Mouse (Mus musculus) CD4-positive, CD25-positive, alpha-beta regulatory T cell, adult 4 months (primary cell): ENCODE data around the gene Mrap. TPM values are rescaled to one million over a fixed set of nuclear protein-coding genes. Genes with fewer than 3 reads are reported as not detected.

ENCODE experiments used
- ATAC-seq: one replicate; pipeline ENCODE4 v1.8.0; 2017
- polyA plus RNA-seq, 2 experiments: library from polyadenylated mRNA; unstranded; fragments of 100-300 nt; shearing (Covaris generic); gene quantifications; one replicate each; pipeline ENCODE4 v1.2.1; 2017

Mrap gene
- not detected for polyA plus RNA-seq

DNA sequence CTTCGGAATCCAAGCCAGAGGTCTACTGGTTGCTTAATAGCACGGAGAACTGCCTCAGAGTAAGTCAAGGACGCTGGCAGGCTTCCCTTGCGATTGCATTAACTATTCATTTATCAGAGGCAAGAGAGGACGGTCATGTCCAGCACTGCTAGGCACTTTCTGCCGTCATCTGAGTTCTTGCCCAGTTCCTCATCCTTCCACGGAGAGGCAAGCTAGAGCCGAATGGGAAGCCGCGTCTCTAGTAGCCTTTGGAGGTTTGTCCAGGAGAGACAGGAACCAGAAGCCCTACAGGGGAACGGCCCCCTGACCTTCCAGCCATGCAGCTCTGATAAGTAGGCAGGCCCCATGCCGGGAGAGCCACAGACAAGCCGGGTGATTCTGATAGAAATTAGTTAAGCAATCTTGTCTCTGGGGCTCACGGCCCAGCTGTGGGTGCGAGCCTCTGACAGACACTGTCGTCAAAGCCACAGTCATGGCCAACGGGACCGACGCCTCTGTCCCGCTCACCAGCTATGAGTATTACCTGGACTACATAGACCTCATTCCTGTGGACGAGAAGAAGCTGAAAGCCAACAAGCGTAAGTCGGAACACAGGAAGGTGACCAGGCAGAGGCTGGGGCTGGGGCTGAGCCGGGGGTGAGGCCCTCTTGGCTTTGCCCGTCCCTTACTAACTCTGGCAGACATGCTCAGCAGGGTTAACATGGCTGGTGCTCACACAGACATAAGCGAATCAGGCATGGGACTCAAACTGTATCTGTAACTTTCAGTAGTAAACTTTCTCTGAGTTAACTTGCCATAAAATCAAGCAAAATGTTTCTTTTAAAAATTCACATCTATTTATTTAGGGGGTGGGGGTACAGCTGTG lies at the start of gene Mrap:
Mrap (plus strand) TSS at position 116 of the 865 bp plus-strand sequence.
- ATAC-seq, result no peak

DNA sequence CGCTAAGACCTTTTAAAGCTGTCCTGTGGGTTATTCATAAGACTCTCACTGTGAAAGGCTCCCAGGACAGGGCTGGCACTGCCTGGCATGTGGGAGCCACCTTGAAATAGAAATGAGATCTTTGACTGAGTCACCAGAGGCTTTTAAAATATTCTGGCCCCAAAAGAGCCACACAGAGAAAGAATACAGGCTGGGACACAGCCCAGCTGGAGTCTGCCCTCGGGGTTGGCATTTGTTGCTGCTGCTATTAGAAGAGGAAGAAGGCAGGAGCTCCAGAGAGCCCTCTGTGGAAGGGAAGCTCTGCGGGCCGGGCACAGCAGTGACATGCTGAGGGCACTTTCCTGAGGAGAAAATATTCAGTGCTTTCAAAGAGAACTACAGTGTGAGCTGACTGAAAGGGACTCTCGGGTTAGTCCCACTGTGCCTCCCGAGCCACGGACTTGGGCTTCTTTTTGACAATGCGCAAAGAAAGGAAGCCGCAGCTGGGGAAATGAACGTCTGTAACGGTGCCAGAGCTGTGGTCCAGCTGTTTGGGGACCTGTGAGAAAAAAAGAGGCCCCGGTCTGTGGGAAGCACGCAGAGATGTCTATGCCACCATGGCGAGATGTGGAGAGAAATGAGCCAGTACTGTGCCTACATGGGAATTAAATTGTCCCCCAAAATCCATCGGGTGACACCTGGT lies 45.2 kb upstream of the Mrap start:
- no peak for ATAC-seq

DNA sequence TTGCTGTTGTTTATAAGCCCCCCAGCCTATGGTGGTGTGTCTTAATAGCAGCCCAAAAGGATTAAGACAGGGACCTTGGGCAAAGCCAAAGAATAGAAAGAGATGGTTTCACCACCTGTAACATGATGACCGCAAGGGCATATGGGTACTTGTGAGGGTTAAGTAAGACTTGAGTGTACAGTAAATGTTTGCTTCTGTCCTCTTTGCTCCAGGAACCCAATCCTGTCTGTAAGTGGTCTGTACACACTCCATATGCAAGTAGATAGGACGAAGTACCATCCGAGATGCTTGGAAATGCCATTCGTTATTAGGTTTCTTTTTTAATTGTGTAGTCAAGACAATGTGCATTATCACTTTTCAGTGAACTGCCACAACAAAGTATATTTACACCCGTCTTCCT lies 44.4 kb upstream of the Mrap start:
- ATAC-seq, result no peak

DNA sequence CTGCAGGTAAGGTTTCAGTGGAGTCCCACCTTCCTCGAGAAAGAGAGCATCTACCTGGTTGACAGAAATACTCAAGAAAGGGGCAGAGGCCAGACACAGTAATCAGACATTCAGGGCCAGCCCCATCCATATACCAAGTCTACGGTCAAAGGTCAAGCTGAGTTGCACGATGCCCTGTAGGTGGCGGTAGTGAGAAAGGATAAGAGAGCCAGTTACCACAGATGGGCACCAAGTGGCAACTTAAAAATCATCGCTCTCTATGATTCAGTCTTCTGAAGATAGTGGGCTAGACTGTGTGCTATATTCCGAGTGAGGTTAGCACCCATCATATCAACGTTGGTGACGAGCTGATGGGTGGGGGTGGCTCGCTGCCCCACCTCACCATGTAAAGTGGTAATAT lies 43.3 kb upstream of the Mrap start:
- ATAC-seq, result no peak

DNA sequence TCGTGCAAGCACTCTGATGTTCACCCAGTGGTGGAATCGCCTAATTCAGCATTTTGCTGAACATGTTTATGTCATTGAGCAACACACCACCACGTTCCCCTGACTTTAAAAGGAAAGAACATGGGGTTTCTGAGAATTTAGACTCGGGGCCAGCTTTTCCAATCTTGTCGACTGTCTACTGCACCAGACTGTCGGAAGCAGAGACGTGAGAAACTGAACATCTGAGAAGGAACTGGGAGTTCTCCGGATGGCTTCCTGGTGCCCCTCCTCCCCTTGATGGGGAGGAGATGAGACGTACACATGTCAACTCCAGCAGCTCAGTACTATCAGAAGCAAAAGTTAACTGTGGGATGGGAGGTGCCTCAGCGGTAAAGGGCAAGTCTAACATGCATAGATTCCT lies 42.9 kb upstream of the Mrap start:
- ATAC-seq, result no peak

DNA sequence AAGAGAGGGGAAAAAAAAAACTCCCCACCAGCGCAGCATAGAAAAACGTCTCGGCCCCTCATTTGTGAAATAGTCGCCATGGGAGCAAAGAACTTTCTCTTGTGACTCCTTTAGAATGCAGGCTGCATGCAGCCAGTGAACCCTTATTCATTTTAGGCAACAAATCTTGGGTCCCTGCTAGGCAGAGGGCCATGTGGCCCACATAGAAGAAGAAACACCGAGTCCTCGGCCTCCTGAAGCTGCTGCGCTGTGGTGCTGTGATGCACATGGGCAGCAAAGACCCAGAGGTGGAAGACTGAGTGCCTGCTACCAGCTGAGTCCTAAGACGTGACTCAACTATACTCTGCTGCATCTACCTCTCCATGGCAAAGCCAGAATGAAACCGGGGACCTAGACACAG lies 41.7 kb upstream of the Mrap start:
- ATAC-seq, result no peak

DNA sequence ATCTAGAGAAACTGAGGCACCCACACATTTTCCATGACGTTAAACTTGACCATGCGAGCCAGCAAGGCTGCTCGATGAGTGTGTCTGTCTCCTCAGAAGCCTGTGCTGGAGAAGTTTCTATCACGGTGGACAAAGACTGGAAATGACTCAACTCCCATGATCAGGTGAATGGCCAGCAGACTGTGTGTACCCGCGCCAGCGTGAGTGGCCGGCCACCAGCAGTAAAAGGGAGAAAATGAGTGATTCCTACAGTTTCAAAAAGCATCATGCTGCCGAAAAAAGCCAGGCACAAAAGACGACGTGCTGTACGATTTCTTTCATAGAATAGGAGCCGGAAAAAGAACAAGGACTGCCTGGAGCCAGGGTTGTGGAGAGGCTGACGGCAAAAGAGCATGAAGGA lies 38.6 kb upstream of the Mrap start:
- ATAC-seq, result no peak

DNA sequence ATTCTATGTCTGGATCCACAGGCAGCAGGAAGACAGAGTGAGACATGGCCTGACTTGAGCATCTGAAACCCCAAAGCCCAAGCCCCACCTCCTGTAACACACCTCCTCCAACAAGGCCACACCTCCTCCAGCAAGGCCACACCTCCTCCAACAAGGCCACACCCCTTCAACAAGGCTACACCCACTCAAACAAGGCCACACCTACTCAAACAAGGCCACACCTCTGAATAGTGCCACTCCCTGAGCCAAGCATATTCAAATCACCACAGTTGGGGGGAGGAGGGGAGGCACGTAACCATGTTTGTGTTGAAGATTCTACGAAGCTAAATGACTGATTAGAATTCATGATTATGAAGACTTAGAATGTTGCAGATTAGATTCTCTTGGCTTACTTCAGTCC lies 36.5 kb upstream of the Mrap start:
- ATAC-seq, result no peak

DNA sequence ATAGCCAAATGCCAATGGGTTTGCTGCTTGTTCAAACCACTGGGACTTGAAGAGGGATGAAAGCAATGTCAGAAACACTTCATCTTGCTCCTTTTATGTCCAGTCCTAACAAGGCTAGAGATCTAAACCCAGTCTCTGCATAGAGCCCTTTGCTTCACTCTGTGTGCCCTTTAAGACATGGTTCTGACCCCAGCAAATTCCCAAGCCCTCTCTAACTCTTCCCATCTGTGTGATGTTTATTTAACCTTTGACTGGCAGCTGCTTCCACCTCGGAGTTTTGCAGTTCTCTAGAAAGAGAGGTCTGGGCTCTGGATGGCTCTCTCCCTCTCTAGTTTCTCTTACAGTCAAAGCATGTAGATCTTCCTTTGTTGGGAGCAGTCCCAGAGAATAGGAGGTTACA lies 34.4 kb upstream of the Mrap start:
- ATAC-seq, result no peak

DNA sequence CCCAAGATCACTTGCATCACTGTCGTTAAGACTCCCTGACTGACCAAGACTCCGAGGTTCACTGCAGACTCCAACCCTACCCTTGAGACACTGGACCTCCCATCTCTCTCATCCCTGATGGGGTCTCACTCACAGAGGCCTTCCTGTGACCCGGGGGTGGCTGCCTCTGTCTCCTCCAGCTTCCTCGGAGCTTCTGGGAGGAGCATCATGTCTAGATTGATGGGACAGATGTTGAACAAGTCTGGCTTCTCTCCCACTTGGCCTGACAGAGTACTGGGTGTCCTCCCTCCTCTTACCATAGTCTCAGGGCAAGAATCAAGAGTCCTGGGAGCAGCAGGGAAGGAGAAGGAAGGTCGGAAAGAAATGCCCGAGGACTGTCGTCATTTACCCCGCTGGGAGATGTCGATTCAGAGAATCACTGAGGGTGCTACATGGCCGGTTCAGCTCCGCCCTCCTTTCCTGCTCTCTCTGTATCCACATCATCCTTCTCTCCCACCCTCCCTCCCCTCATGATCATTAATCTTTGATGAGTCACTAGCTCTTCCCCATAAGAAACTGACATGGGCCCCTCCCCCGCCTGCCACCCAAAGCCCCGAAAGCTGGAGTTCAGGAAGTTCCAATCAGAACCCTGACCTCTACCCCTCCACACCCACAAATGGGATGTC lies 33.7 kb upstream of the Mrap start:
- no peak for ATAC-seq

DNA sequence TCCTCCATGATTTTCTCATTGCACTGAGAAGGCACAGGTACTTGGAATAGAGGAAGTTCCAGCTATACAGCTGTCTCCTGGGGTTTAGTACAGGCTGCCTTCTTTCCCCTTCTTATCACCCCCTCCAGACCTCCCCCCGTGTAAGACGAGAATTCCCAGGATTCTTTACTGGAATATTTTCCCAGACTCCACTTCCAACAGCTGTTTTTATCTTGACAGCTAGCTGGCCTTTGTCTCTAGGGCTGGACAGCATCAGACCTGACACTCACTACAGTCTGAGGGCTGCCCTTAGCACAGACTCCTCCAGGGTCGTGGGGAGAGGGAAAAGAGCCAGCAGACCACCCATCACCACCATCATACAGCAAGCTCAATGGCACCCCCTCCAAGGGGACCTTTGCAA lies 31.7 kb upstream of the Mrap start:
- ATAC-seq, result no peak

DNA sequence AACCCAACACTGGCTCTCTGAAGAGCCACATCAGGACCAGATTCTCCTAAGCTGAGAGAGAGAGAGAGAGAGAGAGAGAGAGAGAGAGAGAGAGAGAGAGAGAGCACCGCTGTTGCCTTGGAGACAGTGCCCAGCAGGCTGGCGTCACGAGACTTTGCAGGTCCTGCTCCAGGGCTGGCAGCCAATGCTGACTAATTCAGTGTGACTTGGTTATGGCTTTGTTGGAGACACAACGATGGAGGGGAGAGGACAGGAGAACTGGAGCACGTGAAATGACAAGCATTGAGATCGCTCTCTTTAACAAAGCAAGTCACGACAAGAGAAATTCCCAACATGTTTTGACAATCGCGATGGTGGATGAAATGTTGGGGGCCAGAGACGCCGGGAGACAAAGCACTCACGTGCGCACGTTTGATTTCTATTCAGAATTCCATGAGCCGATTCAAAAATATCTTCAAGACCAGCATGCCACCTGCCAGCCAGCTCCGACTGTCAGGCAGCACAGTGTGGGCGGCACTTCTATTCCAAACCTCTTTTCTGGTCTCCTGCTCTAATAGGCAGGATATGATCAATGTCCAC lies 28.2 kb upstream of the Mrap start:
- no peak for ATAC-seq

DNA sequence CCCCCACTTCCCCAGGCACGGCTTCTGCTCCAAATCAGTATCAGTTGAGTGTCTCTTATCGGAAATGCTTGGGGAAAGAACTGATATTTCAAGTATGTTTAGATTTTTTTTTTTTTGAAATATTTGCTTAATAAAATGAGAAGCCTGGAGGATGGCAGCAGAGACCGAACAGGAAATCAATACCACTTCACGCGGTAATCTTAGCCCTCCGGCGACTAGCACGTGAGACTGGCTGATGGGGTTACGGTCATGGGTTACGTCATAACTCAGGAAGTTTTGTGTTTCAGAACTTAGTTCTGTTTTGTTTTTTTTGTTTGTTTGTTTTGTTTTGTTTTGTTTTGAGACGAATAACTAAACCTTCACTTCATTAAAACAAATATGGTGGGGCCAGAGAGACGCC lies 27.7 kb upstream of the Mrap start:
- no peak for ATAC-seq

DNA sequence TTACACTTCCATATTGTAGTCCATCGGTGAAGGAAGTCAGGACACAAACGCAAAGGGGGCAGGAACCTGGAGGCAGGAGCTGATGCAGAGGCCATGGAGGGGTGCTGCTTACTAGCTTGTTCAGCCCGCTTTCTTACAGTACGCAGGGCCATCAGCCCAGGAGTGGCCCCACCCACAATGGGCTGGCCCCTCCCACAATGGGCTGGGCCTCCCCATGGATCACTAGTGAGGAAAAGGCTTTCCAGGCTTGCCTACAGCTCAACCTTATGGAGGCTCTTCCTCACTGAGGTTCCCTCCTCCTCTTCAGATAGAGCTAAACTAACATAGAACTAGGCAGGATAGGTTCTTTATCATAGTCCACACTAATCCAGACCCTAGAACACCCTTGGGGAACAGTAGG lies 14.0 kb upstream of the Mrap start:
- ATAC-seq, result no peak

DNA sequence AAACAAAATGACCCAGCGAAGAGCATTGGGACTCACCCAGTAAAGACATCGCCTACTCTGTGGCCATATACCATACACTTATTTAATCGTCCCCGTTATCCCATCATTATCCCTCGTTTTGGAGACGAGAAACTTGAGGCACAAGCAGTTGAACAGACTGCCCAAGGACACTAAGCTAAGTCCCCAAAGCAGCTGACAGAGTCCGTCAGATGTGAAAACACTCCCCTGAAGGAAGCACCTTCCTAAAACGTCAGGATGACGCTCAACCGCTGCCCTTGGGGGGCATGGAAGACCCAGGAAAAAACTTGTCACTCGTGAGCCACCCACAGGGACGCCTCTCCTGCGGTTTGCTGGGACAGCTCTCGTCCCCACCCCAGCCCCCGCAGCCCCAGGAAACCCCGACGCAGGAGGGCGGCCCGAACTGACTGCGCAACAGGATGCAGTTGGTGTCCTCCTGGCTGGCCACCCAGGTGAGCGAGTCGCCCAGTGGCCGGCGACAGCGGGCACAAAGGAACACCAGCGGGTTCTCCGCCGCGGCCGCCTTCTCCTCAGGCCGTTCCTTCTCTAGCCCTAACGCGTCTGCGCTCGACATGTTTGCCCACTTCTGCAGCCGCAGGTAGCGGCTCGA lies 11.3 kb upstream of the Mrap start:
- ATAC-seq, result peak; percentile 45

DNA sequence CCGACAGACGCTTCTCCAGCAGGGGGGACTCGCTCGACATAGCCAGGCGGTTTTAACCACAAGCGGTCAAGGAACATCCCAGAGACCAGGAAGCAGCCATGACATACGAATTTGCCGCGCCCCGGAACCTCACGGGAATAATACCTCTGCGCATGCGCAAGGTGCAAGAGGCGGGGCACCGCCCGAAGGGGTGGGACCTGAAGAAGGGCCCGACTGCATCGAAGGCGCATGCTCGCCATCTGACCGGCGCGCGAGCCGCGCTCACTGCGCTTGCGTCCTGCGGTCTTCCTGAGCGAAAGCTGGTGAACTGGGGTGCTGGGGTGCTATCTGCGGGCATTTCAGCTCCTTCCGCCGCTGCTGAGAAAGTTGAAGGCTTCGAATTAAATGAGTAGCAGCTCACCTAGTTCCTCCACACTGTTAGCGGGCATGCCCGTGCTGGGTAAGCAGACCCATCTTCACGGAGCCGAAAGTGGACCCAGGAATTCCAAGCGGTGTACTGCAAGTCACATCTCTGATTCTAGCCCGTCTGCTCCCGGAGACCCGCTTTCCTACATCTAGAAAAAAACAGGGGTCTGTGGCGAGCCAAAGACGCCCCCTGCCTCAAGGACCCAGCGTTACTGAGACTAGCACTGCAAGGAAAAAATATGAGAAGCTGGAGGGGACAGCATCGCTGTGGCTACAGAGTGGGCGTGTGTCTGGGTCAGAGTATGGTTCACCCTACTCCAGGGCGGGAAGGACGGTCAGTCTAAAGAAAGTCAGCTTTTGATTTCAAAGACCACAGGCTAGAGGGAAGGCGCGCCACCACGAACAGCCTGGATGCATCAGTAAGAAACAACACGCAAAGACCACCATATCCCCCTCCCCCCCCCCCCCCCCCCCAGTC lies 10.5 kb upstream of the Mrap start, which contains the start of gene Mis18a:
Mis18a (minus strand) TSS at position 172 of the 883 bp plus-strand sequence.
- peak; percentile 94 for ATAC-seq

DNA sequence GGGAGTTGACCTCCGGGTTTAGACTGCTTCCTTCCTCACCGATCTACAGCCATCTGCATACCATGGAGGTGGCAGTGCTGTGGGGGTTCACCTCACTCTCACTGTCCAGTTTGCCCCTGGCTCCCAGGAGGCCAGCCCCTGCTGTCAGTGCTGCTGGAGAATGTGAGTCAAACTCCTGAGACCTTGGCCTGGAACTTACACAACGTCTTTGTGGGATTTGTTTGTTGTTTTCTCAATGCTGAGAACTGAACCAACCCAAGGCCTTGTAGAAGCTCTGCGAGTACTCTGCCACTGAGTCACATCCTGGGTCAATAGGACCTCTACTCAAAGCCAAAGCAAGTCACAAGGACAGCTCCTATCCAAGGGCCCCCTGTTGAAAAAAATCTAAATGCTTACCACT lies 2.4 kb upstream of the Mrap start:
- no peak for ATAC-seq

DNA sequence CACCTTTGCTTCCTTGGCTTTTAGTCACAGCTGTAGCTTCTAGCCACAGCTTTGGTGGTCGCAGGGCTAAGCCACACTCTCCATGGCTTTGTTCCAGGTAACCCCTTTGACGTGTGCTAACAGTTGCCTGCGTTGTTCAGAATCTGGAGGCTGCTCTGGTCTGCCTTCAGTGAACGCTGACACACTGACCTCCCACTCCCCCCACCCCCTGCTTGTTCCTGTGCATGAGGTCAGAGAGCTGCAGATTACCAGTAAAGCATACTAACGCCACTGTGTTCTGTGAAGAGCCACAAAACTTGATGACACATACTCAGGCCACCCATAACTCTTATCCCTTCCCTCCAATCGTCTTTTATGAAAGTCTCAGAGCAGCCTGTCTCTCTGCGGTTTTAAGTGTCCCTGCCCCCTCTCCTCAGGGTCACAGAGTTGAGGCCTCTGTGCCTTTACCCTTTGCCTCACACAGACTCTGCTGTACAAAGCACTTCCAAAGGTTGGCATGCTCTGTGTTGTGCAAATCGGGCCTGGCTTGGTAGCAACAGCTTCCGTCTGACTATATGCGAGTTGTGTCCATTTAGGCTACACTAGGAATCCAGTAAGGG lies 1.2 kb upstream of the Mrap start:
- no peak for ATAC-seq

DNA sequence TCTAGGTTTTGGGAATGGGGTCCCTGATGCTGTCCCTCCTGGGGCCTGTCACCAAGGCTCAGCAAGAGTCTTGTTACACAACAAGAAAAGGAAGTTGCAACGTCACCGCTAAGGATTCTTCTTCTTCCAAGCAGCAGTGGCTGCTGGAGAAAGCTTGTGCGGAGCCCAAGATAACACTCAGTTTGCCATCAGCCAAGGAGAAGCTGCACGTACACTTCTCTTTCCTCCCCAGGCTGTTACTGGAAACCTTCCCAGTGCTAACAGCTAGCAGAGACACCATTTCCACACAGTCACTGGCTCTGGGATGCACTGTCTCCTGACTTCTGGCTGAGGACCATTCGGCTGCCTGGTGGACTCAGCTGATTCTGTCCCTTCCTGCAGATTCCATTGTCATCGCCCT lies 9.1 kb downstream of the Mrap start:
- ATAC-seq, result no peak

DNA sequence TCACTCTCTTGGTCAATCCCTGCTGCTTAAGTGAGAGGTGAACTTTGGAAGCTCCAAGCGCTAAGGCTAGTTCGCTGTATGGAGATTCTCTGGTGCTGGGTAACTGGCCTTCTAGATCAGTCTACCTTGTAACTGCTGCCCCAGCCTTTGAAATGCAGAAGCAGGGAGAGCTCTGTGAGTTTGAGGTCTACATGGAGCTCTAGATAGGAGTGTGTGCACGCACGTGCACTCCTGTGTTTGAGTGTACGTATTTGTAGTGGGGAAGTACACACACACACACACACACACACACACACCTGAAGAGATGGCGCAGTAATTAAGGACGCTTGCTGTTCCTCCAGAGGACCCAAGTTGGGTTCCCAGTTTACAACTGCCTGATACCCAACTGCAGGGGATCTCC lies 10.2 kb downstream of the Mrap start:
- no peak for ATAC-seq

DNA sequence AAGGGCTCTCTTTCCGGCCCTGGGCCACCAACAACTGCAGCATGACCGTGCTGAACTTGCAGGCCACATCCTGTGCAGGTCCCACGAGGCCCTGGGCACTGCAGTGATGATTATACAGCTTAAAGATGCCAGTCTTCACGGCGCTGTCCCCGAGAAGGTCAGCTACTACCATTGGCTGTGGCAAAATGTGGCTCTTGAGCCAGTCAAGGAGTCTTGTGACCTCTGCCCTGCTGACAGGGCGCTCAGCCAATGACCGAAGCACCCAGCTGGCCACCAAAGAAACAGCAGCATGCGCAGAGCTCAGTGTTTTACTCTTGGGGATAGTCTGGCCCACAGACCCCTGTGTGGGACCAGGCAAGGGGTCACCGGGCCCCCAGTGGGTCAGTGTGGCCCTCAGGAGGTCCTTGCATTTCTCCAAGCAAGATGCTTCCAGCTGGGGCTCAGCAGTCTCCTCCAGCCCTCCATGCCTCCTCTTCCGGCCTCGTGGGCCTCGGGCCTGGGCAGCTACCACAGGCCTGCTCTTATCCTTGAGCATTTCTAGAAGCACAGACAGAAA lies 15.5 kb downstream of the Mrap start:
- no peak for ATAC-seq
